Mouse (Mus musculus) CD4-positive, CD25-positive, alpha-beta regulatory T cell, adult 4 months (primary cell): Measurements from ENCODE around the gene Rmdn2. TPM values are rescaled to one million over a fixed set of nuclear protein-coding genes. Genes with fewer than 3 reads are reported as not detected.

ENCODE experiments used
- polyA plus RNA-seq, 2 experiments: library from polyadenylated mRNA; unstranded; fragments of 100-300 nt; shearing (Covaris generic); gene quantifications; one replicate each; pipeline ENCODE4 v1.2.1; 2017

Rmdn2 gene
- polyA plus RNA-seq, 2 experiments from 2014 or later = 3.1 to 5.6 TPM

Other genes starting within 250 kb of the Rmdn2 start
- not detected for gene Cyp1b1, start 103.2 kb downstream of the Rmdn2 start, polyA plus RNA-seq